In the genomic region with DNA sequence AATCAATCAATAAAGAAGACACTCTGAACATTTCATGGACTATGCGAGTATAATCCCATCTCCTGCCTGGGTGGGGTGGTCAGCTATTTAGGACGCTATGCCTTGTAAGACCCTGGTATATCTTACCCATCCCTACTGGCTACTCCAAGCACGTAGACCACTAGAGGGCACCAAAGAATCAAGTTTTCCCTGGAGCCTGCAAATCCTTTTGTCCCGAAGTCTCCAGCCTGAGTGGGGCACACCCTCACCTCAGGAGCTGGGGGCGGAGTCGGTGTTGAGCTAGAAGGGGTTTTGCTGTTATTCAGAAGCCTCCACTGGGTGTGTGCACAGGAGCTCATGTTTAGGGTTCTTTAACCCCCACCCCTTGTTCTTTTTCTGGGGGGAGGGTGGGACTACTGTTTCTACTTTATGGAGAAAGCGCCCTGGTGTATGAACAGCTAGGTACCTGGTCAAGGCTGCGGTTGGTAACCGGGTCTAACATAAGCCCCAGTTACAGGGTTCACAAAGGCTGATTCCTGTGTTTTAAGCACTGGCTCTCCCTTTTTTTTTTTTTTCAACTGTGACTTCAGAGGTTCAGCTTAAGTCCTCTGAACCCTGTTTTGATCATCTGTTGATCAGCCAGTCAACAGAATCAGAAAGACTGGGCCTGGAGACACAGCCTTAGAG, we compare ENCODE assay signal across 8 mouse cellular contexts. TPM values are rescaled to one million over a fixed set of nuclear protein-coding genes. Genes with fewer than 3 reads are reported as not detected.
DNase-seq lines count a peak whose midpoint lies in the region; ATAC-seq and TF ChIP-seq lines count a peak whose summit lies in the region.

No protein-coding gene starts in this region.

- TF ChIP-seq CTCF in intestine, postnatal 0 days (IDR thresholded peaks at IDR 0.05; ENCODE audit: low read depth) = peak; percentile 87

- H3K36me3 ChIP-seq in intestine, postnatal 0 days (ENCODE audit: control insufficient read depth, insufficient read depth) = no peaks in the 10 kb centered on the region
- no peaks in the 10 kb centered on the region for H3K36me3 ChIP-seq in limb, embryonic 15.5 days
- no peaks in the 10 kb centered on the region for H3K36me3 ChIP-seq in midbrain, embryonic 16.5 days (ENCODE audit: control insufficient read depth, insufficient read depth, low read length)

- no peaks in the 10 kb centered on the region for H3K4me1 ChIP-seq in intestine, postnatal 0 days (replicated peaks; ENCODE audit: control insufficient read depth, insufficient read depth, low read length)
- peaks cover 13% of the 10 kb centered on the region for H3K4me1 ChIP-seq in limb, embryonic 15.5 days
- H3K4me1 ChIP-seq in midbrain, embryonic 16.5 days (ENCODE audit: control insufficient read depth, insufficient read depth, low read length) = 0 out of 2 replicates have a peak, but pooled peaks cover 2% of the 10 kb centered on the region

- H3K4me2 ChIP-seq in intestine, postnatal 0 days (replicated peaks; ENCODE audit: low read depth) = peak overlapping the region; percentile 45; the same call in 1 of the 2 replicates
- peak overlapping the region; percentile 36 for H3K4me2 ChIP-seq in limb, embryonic 15.5 days
- peak overlapping the region; percentile 57 for H3K4me2 ChIP-seq in midbrain, embryonic 16.5 days (ENCODE audit: low read length)

- WGBS in intestine, postnatal 0 days = 8% methylated on average over 9 of the region's 9 CpGs
- 7% methylated on average over 9 of the region's 9 CpGs for WGBS in limb, embryonic 15.5 days
- WGBS in midbrain, embryonic 16.5 days = 7% methylated on average over 9 of the region's 9 CpGs

- no peak overlapping the region for H3K9ac ChIP-seq in intestine, postnatal 0 days (ENCODE audit: low read depth, low read length)
- H3K9ac ChIP-seq in limb, embryonic 15.5 days = no peak overlapping the region
- H3K9ac ChIP-seq in midbrain, embryonic 16.5 days (ENCODE audit: low read depth, low read length) = peak overlapping the region; percentile 58; the same call in 1 of the 2 replicates

- no peak overlapping the region for H3K27ac ChIP-seq in intestine, postnatal 0 days (ENCODE audit: low read depth, low read length)
- no peak overlapping the region for H3K27ac ChIP-seq in limb, embryonic 15.5 days
- no peak overlapping the region for H3K27ac ChIP-seq in midbrain, embryonic 16.5 days (ENCODE audit: low read length)

- H3K27me3 ChIP-seq in intestine, postnatal 0 days (replicated peaks; ENCODE audit: control insufficient read depth, insufficient read depth, low read length) = no peaks in the 10 kb centered on the region
- no peaks in the 10 kb centered on the region for H3K27me3 ChIP-seq in limb, embryonic 15.5 days
- peaks cover 3% of the 10 kb centered on the region; the same call in 1 of the 2 replicates for H3K27me3 ChIP-seq in midbrain, embryonic 16.5 days (ENCODE audit: control insufficient read depth, insufficient read depth, low read depth, low read length)

- DNase-seq in A20 (ENCODE audit: low read depth, low spot score) = peak; percentile 69
- peak; percentile 70 for DNase-seq in adrenal gland, adult 2 months
- DNase-seq in embryo, embryonic 11 days = peak; percentile 96
- peak; percentile 92 for DNase-seq in heart, adult 11 months
- DNase-seq in testis, postnatal 10 days (ENCODE audit: low spot score) = peak; percentile 80

- H3K4me3 ChIP-seq in intestine, postnatal 0 days (ENCODE audit: low read depth, low read length) = no peak overlapping the region
- H3K4me3 ChIP-seq in limb, embryonic 15.5 days = no peak overlapping the region; the same call in 1 of the 2 replicates
- peak overlapping the region; percentile 27 for H3K4me3 ChIP-seq in midbrain, embryonic 16.5 days (ENCODE audit: low read depth, low read length)

- no peaks in the 10 kb centered on the region for H3K9me3 ChIP-seq in intestine, postnatal 0 days (ENCODE audit: control insufficient read depth)
- no peaks in the 10 kb centered on the region for H3K9me3 ChIP-seq in limb, embryonic 15.5 days
- no peaks in the 10 kb centered on the region for H3K9me3 ChIP-seq in midbrain, embryonic 16.5 days (replicated peaks; ENCODE audit: control insufficient read depth, low read length, poor library complexity, severe bottlenecking)

- ATAC-seq in intestine, postnatal 0 days = peak; percentile 56
- ATAC-seq in limb, embryonic 15.5 days (ENCODE audit: insufficient number of reproducible peaks, low FRiP score, low TSS enrichment, low read depth) = peak; percentile 73
- peak; percentile 84 for ATAC-seq in midbrain, embryonic 16.5 days

RNA-seq across cellular contexts. Expression of gene Pif1, which starts 18.6 kb away (rescaled TPM):
- total RNA-seq in adrenal gland, adult 2 months (2021) = under 1 TPM; 0.29 to 0.45 TPM
- polyA plus RNA-seq in adrenal gland, adult 2 months (2012; rRNA removed) = 0.42 and 0.46 TPM in 2 replicates
- 1.2 and 1.8 TPM in 2 replicates for polyA plus RNA-seq in intestine, postnatal 0 days (2015; fragmentation: Nextera tagmentation; extraction: Ambion mirVana)
- polyA plus RNA-seq in limb, embryonic 15.5 days (2015; fragmentation: Nextera tagmentation; extraction: Ambion mirVana) = 8.9 and 9.6 TPM in 2 replicates
- polyA plus RNA-seq in midbrain, embryonic 16.5 days (2015; fragmentation: Nextera tagmentation; extraction: Ambion mirVana) = 2.0 and 2.1 TPM in 2 replicates

RNA-seq across cellular contexts. Expression of gene Rbpms2, which starts 23.8 kb away (rescaled TPM):
- total RNA-seq in adrenal gland, adult 2 months (2021) = 10 to 100 TPM; 63.1 to 85.0 TPM
- 125 and 154 TPM in 2 replicates for polyA plus RNA-seq in adrenal gland, adult 2 months (2012; rRNA removed)
- polyA plus RNA-seq in intestine, postnatal 0 days (2015; fragmentation: Nextera tagmentation; extraction: Ambion mirVana) = 21.4 and 22.1 TPM in 2 replicates
- 7.9 and 9.5 TPM in 2 replicates for polyA plus RNA-seq in limb, embryonic 15.5 days (2015; fragmentation: Nextera tagmentation; extraction: Ambion mirVana)
- polyA plus RNA-seq in midbrain, embryonic 16.5 days (2015; fragmentation: Nextera tagmentation; extraction: Ambion mirVana) = 2.9 TPM in 2 replicates

RNA-seq across cellular contexts. Expression of gene Plekho2, which starts 25.8 kb away (rescaled TPM):
- total RNA-seq in adrenal gland, adult 2 months (2021) = 10 to 100 TPM; 49.9 to 61.0 TPM
- polyA plus RNA-seq in adrenal gland, adult 2 months (2012; rRNA removed) = 48.8 and 61.6 TPM in 2 replicates
- polyA plus RNA-seq in intestine, postnatal 0 days (2015; fragmentation: Nextera tagmentation; extraction: Ambion mirVana) = 6.6 and 6.7 TPM in 2 replicates
- 18.6 and 19.7 TPM in 2 replicates for polyA plus RNA-seq in limb, embryonic 15.5 days (2015; fragmentation: Nextera tagmentation; extraction: Ambion mirVana)
- 3.1 and 3.8 TPM in 2 replicates for polyA plus RNA-seq in midbrain, embryonic 16.5 days (2015; fragmentation: Nextera tagmentation; extraction: Ambion mirVana)
